Mouse (Mus musculus) ES-E14 (cell line): ENCODE measurements at regions not wholly inside any gene's neighbourhood (a gene's known extent, or its start where the extent isn't known, plus 50 kb on each side); places are given as distances from the start of the nearest gene placed in this dataset.

Source experiments
- CHD2 ChIP-seq: IDR thresholded peaks from 2 replicates; pipeline ENCODE4 v1.6.1; 2014; ENCODE audit warnings: mild to moderate bottlenecking, low read depth, low read length, inconsistent platforms
- HCFC1 ChIP-seq: IDR thresholded peaks from 2 replicates; pipeline ENCODE4 v1.6.1; 2012; ENCODE audit warnings: low read length, inconsistent platforms, borderline replicate concordance; ENCODE audit not compliant: insufficient read depth
- ZC3H11A ChIP-seq: IDR thresholded peaks from 2 replicates; pipeline ENCODE4 v1.6.1; 2012; ENCODE audit warnings: low read depth, mild to moderate bottlenecking, inconsistent platforms, low read length, borderline replicate concordance
- ZNF384 ChIP-seq: IDR thresholded peaks from 2 replicates; pipeline ENCODE4 v1.6.1; 2012; ENCODE audit warnings: low read depth, low read length, inconsistent platforms

GRCm38 (mm10) chr4:32136151-32136550, 102.5 kb upstream of the Bach2 start:
- TF ChIP-seq ZNF384: no peak
- TF ChIP-seq ZC3H11A: no peak
- no peak for TF ChIP-seq HCFC1
- TF ChIP-seq CHD2: no peak
